Mouse (Mus musculus): ENCODE measurements at regions not wholly inside any gene's neighbourhood (a gene's known extent, or its start where the extent isn't known, plus 50 kb on each side); places are given as distances from the start of the nearest gene placed in this dataset. TPM values are rescaled to one million over a fixed set of nuclear protein-coding genes. Genes with fewer than 3 reads are reported as not detected.
A peak's percentile ranks its signal among the peaks of the same experiment; 100 is the strongest.

DNA sequence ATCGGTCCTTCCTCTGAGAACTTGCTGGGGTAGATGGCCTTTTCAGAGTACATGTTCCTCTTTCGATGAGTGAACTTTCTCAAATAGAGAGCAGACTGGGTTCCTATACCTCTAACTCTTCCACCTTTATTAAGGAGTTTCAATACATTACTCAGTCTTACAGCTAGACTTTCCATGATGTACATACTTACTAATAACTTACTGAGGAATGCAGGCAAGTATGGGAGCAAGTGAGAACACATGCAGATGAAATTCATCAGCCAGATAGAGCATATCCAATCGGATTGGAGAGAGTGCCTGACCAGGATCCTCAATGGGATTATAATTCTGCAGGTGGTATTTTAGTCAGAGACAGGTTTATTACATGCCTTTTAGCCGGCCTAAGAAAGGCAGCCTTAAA, 292.2 kb upstream of the Large1 start:
- Histone ChIP-seq H3K9me3 (replicated peaks) (peaks cover 11% of the 10 kb centered on the region; the same call in 1 of the 2 replicates), H3K4me2 (no peak overlapping the region), H3K36me3 (no peaks in the 10 kb centered on the region), H3K4me3 (no peak overlapping the region), H3K27ac (ENCODE audit: poor library complexity, severe bottlenecking) (no peak overlapping the region), H3K27me3 (replicated peaks) (no peaks in the 10 kb centered on the region), H3K9ac (no peak overlapping the region), H3K4me1 (replicated peaks) (no peaks in the 10 kb centered on the region)
- ATAC-seq (ENCODE audit: insufficient number of reproducible peaks, low FRiP score), result no peak
- 76% methylated on average over 4 of the region's 4 CpGs for WGBS

DNA sequence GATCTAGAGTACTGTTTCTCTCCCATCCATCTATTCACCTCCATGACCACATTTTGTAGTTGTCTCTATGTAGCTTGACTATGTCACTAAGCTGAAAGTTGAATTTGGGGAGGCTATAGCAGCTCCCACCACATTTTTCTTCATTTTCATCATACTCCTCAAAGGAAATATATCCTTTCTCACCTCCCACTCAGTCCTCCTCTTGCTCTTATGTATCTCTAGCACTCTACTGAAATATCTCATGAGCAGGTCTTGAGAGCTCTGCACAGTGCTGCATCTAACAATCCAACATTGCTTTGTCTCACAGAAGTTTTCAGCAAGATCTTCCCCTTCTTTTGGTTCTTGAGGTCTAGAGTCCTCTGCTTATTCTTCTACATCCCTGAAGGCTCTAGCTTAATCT, 273.5 kb upstream of the Large1 start:
- Histone ChIP-seq H3K27ac (ENCODE audit: poor library complexity, severe bottlenecking) (no peak overlapping the region), H3K9ac (no peak overlapping the region), H3K4me2 (no peak overlapping the region), H3K36me3 (no peaks in the 10 kb centered on the region), H3K27me3 (replicated peaks) (no peaks in the 10 kb centered on the region), H3K4me3 (no peak overlapping the region), H3K9me3 (replicated peaks) (no peaks in the 10 kb centered on the region), H3K4me1 (replicated peaks) (no peaks in the 10 kb centered on the region)
- ATAC-seq (ENCODE audit: insufficient number of reproducible peaks, low FRiP score), result no peak

DNA sequence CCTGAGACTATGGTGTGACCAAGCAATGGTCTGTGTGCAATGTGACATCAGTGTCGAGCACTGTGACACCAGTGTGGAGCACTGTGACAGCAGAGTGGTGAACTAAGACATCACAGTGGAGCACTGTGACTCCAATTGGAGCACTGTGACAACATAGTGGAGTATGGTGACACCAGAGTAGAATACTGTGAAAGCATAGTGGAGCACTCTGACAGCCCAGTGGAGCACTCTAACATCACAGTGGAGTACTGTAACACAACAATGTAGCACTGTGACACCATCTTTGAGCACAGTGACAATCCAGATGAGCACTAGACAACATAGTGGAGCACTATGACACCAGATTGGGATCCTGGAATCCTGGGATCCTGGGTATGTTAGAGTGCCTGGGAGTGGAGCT, 265.6 kb upstream of the Large1 start:
- no peak overlapping the region for H3K9ac ChIP-seq
- no peaks in the 10 kb centered on the region for H3K36me3 ChIP-seq
- no peak overlapping the region for H3K4me3 ChIP-seq
- H3K27me3 ChIP-seq (replicated peaks), result no peaks in the 10 kb centered on the region
- peak; percentile 51; the same call in 1 of the 2 replicates for ATAC-seq (ENCODE audit: insufficient number of reproducible peaks, low FRiP score)
- no peak overlapping the region for H3K27ac ChIP-seq (ENCODE audit: poor library complexity, severe bottlenecking)
- no peak overlapping the region for H3K4me2 ChIP-seq
- peaks cover 5% of the 10 kb centered on the region; the same call in 1 of the 2 replicates for H3K9me3 ChIP-seq (replicated peaks)
- WGBS, result 75% methylated on average over 1 of the region's 1 CpGs
- H3K4me1 ChIP-seq (replicated peaks), result no peaks in the 10 kb centered on the region

DNA sequence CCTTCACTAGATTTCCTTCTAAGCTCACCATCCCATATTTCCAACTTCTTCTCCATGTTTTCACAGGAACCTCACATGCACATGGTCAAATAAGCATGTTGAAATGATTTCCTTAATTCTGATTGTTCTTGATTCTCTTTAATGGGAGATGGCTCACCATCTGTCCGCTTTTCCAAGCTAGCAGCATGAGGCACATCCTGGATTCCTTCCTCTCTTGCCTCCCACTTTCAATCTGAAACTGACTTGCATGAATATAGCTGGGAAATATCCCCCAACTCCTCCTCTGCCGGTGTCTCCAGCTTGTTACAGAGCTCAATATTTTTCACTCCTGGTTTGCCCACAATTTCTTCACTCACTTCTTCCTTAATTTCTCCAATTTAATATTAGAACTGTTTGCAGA, 261.3 kb upstream of the Large1 start:
- Histone ChIP-seq H3K4me2 (no peak overlapping the region), H3K9me3 (replicated peaks) (peaks cover 5% of the 10 kb centered on the region; the same call in 1 of the 2 replicates), H3K27me3 (replicated peaks) (no peaks in the 10 kb centered on the region), H3K9ac (no peak overlapping the region), H3K4me3 (no peak overlapping the region), H3K36me3 (no peaks in the 10 kb centered on the region), H3K4me1 (replicated peaks) (no peaks in the 10 kb centered on the region), H3K27ac (ENCODE audit: poor library complexity, severe bottlenecking) (no peak overlapping the region)
- no peak for ATAC-seq (ENCODE audit: insufficient number of reproducible peaks, low FRiP score)
- 74% methylated on average over 2 of the region's 2 CpGs for WGBS

DNA sequence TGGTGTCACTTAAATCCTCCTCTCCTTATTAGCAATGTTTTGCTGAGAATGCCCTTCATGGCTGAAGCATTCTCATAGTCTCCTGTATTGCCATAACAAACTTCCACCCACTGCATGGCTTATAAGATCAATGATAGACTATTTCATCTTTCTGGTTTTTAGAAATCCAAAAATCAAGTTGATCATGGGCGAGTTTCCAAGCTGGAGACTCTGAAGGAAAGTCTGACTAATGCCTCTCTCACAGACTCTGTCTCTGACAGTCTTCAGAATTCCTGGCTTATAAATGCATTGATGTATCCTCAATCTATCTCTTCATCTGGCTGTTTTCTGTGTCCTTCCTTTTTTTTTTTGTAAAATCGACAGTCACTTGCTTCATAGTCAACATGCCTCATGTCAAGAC, 260.8 kb upstream of the Large1 start:
- Histone ChIP-seq H3K4me3 (no peak overlapping the region), H3K27ac (ENCODE audit: poor library complexity, severe bottlenecking) (no peak overlapping the region), H3K4me1 (replicated peaks) (no peaks in the 10 kb centered on the region), H3K4me2 (no peak overlapping the region), H3K27me3 (replicated peaks) (no peaks in the 10 kb centered on the region), H3K36me3 (no peaks in the 10 kb centered on the region), H3K9me3 (replicated peaks) (peaks cover 4% of the 10 kb centered on the region; the same call in 1 of the 2 replicates), H3K9ac (no peak overlapping the region)
- WGBS, result 60% methylated on average over 2 of the region's 2 CpGs
- ATAC-seq (ENCODE audit: insufficient number of reproducible peaks, low FRiP score), result no peak

DNA sequence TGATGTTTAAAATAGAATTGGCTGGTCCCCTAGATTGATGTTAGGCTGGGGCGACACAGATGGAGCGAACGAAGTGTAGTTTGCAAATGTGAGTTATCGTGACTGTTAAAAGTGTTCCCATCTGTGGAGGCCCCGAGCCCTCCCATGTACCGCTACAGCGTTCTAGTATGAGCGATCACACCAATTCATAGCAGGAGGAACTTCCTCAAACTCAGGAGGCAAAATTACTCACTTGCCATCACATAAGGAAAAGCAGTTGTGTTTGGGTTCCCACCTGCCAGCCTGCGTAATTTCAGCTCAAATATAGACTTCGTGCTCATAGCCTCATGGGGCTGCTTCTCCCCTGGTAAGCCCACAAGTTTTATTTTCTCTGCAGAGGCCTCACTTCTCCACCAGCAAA, 258.2 kb upstream of the Large1 start:
- Histone ChIP-seq H3K9me3 (replicated peaks) (no peaks in the 10 kb centered on the region), H3K27ac (ENCODE audit: poor library complexity, severe bottlenecking) (no peak overlapping the region)
- 84% methylated on average over 10 of the region's 10 CpGs for whole genome bisulfite sequencing

DNA sequence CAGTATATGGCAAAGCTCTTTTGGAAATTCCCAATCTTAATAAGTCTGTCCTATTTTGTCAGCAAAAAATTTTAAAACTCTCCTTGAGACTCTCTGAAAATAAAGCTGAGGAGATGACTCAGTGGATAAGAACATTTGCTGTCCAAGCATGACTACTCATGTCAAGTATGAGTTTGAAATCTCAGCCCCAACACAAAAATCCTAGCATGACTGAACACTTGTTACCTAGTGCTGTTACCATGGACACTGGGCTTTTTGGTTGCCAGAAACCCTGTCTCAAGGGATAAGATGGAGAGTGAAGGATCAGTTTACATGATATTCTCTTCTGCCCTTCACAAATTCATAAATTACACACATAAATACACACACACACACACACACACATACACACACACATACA, 217.3 kb upstream of the Large1 start:
- Histone ChIP-seq H3K27me3 (replicated peaks) (no peaks in the 10 kb centered on the region), H3K4me2 (no peak overlapping the region), H3K9ac (no peak overlapping the region), H3K27ac (ENCODE audit: poor library complexity, severe bottlenecking) (no peak overlapping the region), H3K36me3 (no peaks in the 10 kb centered on the region), H3K9me3 (replicated peaks) (no peaks in the 10 kb centered on the region), H3K4me3 (no peak overlapping the region), H3K4me1 (replicated peaks) (no peaks in the 10 kb centered on the region)
- no peak for ATAC-seq (ENCODE audit: insufficient number of reproducible peaks, low FRiP score)

More for the DNA sequence above, 258.2 kb upstream of the Large1 start:
- Histone ChIP-seq H3K9ac (no peak overlapping the region), H3K4me2 (no peak overlapping the region), H3K4me3 (no peak overlapping the region), H3K4me1 (replicated peaks) (no peaks in the 10 kb centered on the region), H3K27me3 (replicated peaks) (no peaks in the 10 kb centered on the region), H3K36me3 (no peaks in the 10 kb centered on the region)
- ATAC-seq (ENCODE audit: insufficient number of reproducible peaks, low FRiP score), result no peak

DNA sequence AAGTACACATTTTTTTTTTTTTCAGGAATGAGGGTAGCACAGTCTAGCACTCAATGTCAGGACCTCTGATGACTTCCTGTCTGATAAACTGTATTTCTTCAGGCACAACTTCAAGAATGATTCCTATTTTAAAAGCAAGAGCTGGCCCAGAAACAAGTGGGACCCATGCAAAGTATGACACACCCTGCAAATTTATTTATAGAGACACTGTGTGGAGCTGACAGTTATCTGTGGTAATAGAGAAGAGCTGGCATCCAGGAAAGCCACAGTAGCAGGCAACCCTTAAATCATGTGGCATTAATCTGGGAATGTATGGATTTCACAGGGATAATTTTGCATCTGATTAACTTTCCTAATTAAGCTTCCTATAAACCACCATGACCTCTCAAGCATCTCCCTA, 216.6 kb upstream of the Large1 start:
- Histone ChIP-seq H3K27me3 (replicated peaks) (no peaks in the 10 kb centered on the region), H3K4me1 (replicated peaks) (no peaks in the 10 kb centered on the region), H3K4me2 (no peak overlapping the region), H3K9me3 (replicated peaks) (no peaks in the 10 kb centered on the region), H3K9ac (no peak overlapping the region), H3K27ac (ENCODE audit: poor library complexity, severe bottlenecking) (no peak overlapping the region), H3K4me3 (no peak overlapping the region), H3K36me3 (no peaks in the 10 kb centered on the region)
- ATAC-seq (ENCODE audit: insufficient number of reproducible peaks, low FRiP score), result no peak

Small RNA genes lying in the stretch of these regions (microRNA-seq; reads per million reads assigned to microRNA genes)
- not detected for gene Gm23255
